Mouse (Mus musculus) midbrain, embryonic 16.5 days (tissue): ENCODE measurements around the gene Sik2. TPM values are rescaled to one million over a fixed set of nuclear protein-coding genes. Genes with fewer than 3 reads are reported as not detected.

Experiments used
- ATAC-seq: fragments of 200-750 bp; cut with Nextera tagmentation; 2 replicates; pipeline ENCODE4 v1.8.0; 2017; ENCODE audit warnings: moderate TSS enrichment
- H3K27ac ChIP-seq: fragments of 300-500 bp; sonication (generic); 2 replicates; pipeline ENCODE4 v1.5.1; 2014; ENCODE audit warnings: mild to moderate bottlenecking, low read length, mixed read lengths
- H3K27me3 ChIP-seq: fragments of 300-500 bp; sonication (generic); 2 replicates; pipeline ENCODE4 v1.6.1; 2014; ENCODE audit warnings: low read depth, low read length, mixed read lengths; ENCODE audit not compliant: control insufficient read depth, insufficient read depth
- H3K36me3 ChIP-seq: fragments of 300-500 bp; sonication (generic); 2 replicates; pipeline ENCODE4 v1.6.1; 2014; ENCODE audit warnings: mild to moderate bottlenecking, low read length, moderate library complexity, mixed read lengths; ENCODE audit not compliant: control insufficient read depth, insufficient read depth
- H3K4me1 ChIP-seq: fragments of 300-500 bp; sonication (generic); 2 replicates; pipeline ENCODE4 v1.6.1; 2014; ENCODE audit warnings: mild to moderate bottlenecking, low read length, mixed read lengths; ENCODE audit not compliant: control insufficient read depth, insufficient read depth
- H3K4me2 ChIP-seq: fragments of 300-500 bp; sonication (generic); 2 replicates; pipeline ENCODE4 v1.6.1; 2014; ENCODE audit warnings: mild to moderate bottlenecking, low read length, mixed read lengths
- H3K4me3 ChIP-seq: fragments of 300-500 bp; sonication (generic); 2 replicates; pipeline ENCODE4 v1.5.1; 2014; ENCODE audit warnings: low read depth, mild to moderate bottlenecking, low read length, moderate library complexity, mixed read lengths
- H3K9ac ChIP-seq: fragments of 300-500 bp; sonication (generic); 2 replicates; pipeline ENCODE4 v1.6.1; 2014; ENCODE audit warnings: low read depth, low read length, mixed read lengths
- H3K9me3 ChIP-seq: fragments of 300-500 bp; sonication (generic); replicated peaks from 2 replicates; pipeline ENCODE4 v1.6.1; 2014; ENCODE audit warnings: mild to moderate bottlenecking, low read length, mixed read lengths; ENCODE audit not compliant: control insufficient read depth, poor library complexity, severe bottlenecking
- WGBS: fragments of 180-500 bp; shearing (Covaris S2); extraction: QIAGEN DNeasy Blood & Tissue Kit; methylation state at CpG from one replicate; pipeline ENCODE4 v1.1.7; 2014; 5-methylcytosine and 5-hydroxymethylcytosine counted together
- polyA plus RNA-seq: library from polyadenylated mRNA; unstranded; fragments of >200 nt; fragmentation: Nextera tagmentation; extraction: Ambion mirVana; gene quantifications from 2 replicates; pipeline ENCODE4 v1.2.1, GENCODE M21; 2015

Sik2 gene
- polyA plus RNA-seq, 1 experiment from 2014 or later: 20.2 TPM

- no peaks in the 10 kb centered on the region for H3K9me3 ChIP-seq
- H3K36me3 ChIP-seq: peaks cover 5% of the 10 kb centered on the region
- ATAC-seq: no peak
- 16% methylated on average over 4 of the region's 4 CpGs for WGBS
- H3K9ac ChIP-seq: no peak overlapping the region
- H3K4me1 ChIP-seq: 0 out of 2 replicates have a peak, but pooled peaks cover 3% of the 10 kb centered on the region
- no peak overlapping the region for H3K4me3 ChIP-seq
- H3K4me2 ChIP-seq: no peak overlapping the region
- H3K27me3 ChIP-seq: no peaks in the 10 kb centered on the region
- no peak overlapping the region for H3K27ac ChIP-seq
These were observed 121.5 kb downstream of the Sik2 start for GRCm38 (mm10) chr9:50887351-50887750.

GRCm38 (mm10) chr9:50886870-50887269, 122.0 kb downstream of the Sik2 start:
- Histone ChIP-seq H3K4me3 (no peak overlapping the region), H3K27me3 (no peaks in the 10 kb centered on the region), H3K9me3 (no peaks in the 10 kb centered on the region), H3K4me1 (0 out of 2 replicates have a peak, but pooled peaks cover 3% of the 10 kb centered on the region), H3K27ac (no peak overlapping the region), H3K9ac (no peak overlapping the region), H3K36me3 (peaks cover 5% of the 10 kb centered on the region), H3K4me2 (no peak overlapping the region)
- no peak for ATAC-seq
- 94% methylated on average over 1 of the region's 1 CpGs for WGBS

DNA sequence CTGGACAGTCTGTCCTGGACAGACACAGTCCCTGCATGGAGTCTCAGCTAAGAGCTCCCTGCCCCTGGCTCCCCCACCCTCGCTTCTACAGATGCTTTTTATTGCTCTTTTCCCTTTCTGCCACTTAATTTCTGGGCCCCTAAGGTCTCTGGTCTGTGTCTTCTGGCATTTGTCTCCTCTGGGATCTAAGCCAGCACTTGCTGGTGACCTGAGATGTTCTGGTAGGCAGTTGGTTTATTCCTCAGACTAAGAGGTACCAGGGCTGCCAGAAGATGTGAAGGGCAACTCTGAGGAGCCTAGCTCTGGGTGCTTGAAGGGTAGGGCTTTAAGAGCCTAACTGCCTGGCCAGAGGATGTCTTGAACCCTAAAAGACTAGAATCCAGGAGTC, 123.3 kb downstream of the Sik2 start:
- no peaks in the 10 kb centered on the region for H3K9me3 ChIP-seq
- no peak overlapping the region for H3K4me2 ChIP-seq
- H3K4me3 ChIP-seq: no peak overlapping the region
- H3K4me1 ChIP-seq: 0 out of 2 replicates have a peak, but pooled peaks cover 3% of the 10 kb centered on the region
- H3K27me3 ChIP-seq: no peaks in the 10 kb centered on the region
- no peak overlapping the region for H3K9ac ChIP-seq
- H3K27ac ChIP-seq: no peak overlapping the region
- H3K36me3 ChIP-seq: peaks cover 5% of the 10 kb centered on the region; the same call in 1 of the 2 replicates
- 69% methylated on average over 1 of the region's 1 CpGs for WGBS
- ATAC-seq: no peak

- H3K27me3 ChIP-seq: no peaks in the 10 kb centered on the region
- H3K4me1 ChIP-seq: 0 out of 2 replicates have a peak, but pooled peaks cover 3% of the 10 kb centered on the region
- no peak overlapping the region for H3K9ac ChIP-seq
- no peak overlapping the region for H3K4me2 ChIP-seq
- peaks cover 7% of the 10 kb centered on the region; the same call in 1 of the 2 replicates for H3K36me3 ChIP-seq
- ATAC-seq: no peak
- no peak overlapping the region for H3K27ac ChIP-seq
- no peaks in the 10 kb centered on the region for H3K9me3 ChIP-seq
- 76% methylated on average over 10 of the region's 10 CpGs for WGBS
- no peak overlapping the region for H3K4me3 ChIP-seq
These were observed 123.9 kb downstream of the Sik2 start for GRCm38 (mm10) chr9:50884741-50885599.

- ATAC-seq: no peak
- H3K9ac ChIP-seq: no peak overlapping the region
- peaks cover 7% of the 10 kb centered on the region; the same call in 1 of the 2 replicates for H3K36me3 ChIP-seq
- no peaks in the 10 kb centered on the region for H3K9me3 ChIP-seq
- H3K4me1 ChIP-seq: 0 out of 2 replicates have a peak, but pooled peaks cover 3% of the 10 kb centered on the region
- no peak overlapping the region for H3K4me2 ChIP-seq
- 76% methylated on average over 8 of the region's 8 CpGs for WGBS
- H3K27me3 ChIP-seq: no peaks in the 10 kb centered on the region
- H3K27ac ChIP-seq: no peak overlapping the region
- no peak overlapping the region for H3K4me3 ChIP-seq
These were observed 124.8 kb downstream of the Sik2 start for GRCm38 (mm10) chr9:50884093-50884492.

GRCm38 (mm10) chr9:50882183-50882582, 126.7 kb downstream of the Sik2 start:
- Histone ChIP-seq H3K4me1 (0 out of 2 replicates have a peak, but pooled peaks cover 3% of the 10 kb centered on the region), H3K4me3 (no peak overlapping the region), H3K27me3 (no peaks in the 10 kb centered on the region), H3K9ac (no peak overlapping the region), H3K27ac (no peak overlapping the region), H3K36me3 (peaks cover 10% of the 10 kb centered on the region; the same call in 1 of the 2 replicates), H3K4me2 (no peak overlapping the region), H3K9me3 (no peaks in the 10 kb centered on the region)
- WGBS: 91% methylated on average over 2 of the region's 2 CpGs
- no peak for ATAC-seq

GRCm38 (mm10) chr9:50877431-50877830, 131.4 kb downstream of the Sik2 start:
- Histone ChIP-seq H3K27me3 (no peaks in the 10 kb centered on the region), H3K4me2 (no peak overlapping the region), H3K9ac (no peak overlapping the region), H3K36me3 (peaks cover 17% of the 10 kb centered on the region), H3K27ac (no peak overlapping the region), H3K9me3 (no peaks in the 10 kb centered on the region), H3K4me1 (no peaks in the 10 kb centered on the region), H3K4me3 (no peak overlapping the region)
- 82% methylated on average over 3 of the region's 3 CpGs for WGBS
- no peak for ATAC-seq

DNA sequence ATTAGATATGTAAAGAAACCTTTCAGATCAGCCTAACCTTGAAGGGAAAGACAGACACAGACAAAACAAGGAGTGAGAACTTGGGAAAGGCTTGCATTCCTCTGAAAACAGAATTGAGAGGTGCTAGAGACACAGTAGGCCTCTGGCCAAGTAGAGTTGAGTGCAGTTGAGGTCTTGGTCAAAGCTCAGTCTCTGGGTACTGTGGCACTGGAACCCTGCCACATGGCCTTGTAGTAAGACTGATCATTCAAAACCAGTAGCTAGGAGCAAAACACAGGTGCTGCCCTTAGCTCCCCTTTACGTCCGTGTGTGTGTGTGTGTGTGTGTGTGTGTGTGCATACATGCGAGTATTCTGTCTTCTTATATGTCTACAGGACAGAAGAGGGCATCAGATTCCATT, 132.6 kb downstream of the Sik2 start:
- 93% methylated on average over 3 of the region's 3 CpGs for WGBS
- no peak overlapping the region for H3K4me3 ChIP-seq

GRCm38 (mm10) chr9:50875470-50875869, 133.4 kb downstream of the Sik2 start:
- no peak overlapping the region for H3K27ac ChIP-seq
- no peak overlapping the region for H3K9ac ChIP-seq
- H3K4me3 ChIP-seq: no peak overlapping the region
- over 99% methylated on average over 4 of the region's 4 CpGs for WGBS
- peaks cover 18% of the 10 kb centered on the region for H3K36me3 ChIP-seq
- H3K9me3 ChIP-seq: no peaks in the 10 kb centered on the region
- ATAC-seq: no peak
- no peaks in the 10 kb centered on the region for H3K27me3 ChIP-seq
- no peaks in the 10 kb centered on the region for H3K4me1 ChIP-seq
- no peak overlapping the region for H3K4me2 ChIP-seq

More for the DNA sequence above, 132.6 kb downstream of the Sik2 start:
- no peak for ATAC-seq
- no peaks in the 10 kb centered on the region for H3K9me3 ChIP-seq
- H3K36me3 ChIP-seq: peaks cover 17% of the 10 kb centered on the region
- H3K9ac ChIP-seq: no peak overlapping the region
- no peak overlapping the region for H3K4me2 ChIP-seq
- no peaks in the 10 kb centered on the region for H3K4me1 ChIP-seq
- H3K27ac ChIP-seq: no peak overlapping the region
- H3K27me3 ChIP-seq: no peaks in the 10 kb centered on the region
